Mouse (Mus musculus): ENCODE results near the gene Atp8b3.
A peak's percentile ranks its signal among the peaks of the same experiment; 100 is the strongest.

Gene Atp8b3

DNA sequence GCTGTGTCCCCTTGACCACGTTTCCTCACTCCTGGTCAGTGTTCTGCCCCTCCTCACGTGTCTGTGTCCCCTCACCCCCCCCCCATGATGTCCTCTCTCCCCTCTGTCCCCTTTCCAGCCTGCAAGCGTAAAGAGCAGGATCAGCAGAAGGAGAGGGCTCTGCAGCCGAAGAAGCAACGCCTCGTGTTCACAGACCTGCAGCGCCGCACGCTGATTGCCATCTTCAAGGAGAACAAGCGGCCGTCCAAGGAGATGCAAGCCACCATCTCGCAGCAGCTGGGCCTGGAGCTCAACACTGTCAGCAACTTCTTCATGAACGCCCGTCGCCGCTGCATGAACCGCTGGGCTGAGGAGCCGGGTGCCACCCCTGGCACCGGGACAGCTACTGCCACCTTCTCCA, 25.2 kb downstream of the Atp8b3 start:
- DNase-seq = no peak

DNA sequence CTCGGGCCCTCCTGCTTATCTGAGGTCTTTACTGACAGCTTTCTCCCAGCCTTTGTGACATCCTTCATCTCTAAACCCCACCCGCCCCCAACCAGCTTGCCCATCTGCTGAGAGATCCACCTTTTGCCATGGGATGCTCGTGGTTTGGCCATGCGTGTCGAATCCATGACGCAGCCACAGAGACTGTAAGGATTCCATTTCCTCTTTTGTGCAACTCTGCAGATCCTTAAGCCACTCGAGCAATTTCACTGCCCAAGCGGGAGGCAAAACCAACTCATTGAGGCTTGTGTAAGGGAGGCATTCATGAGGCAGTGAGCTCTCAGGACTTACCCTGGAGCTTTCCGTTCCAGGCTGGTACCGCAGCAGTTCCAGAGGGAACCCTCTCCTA, 28.7 kb downstream of the Atp8b3 start:
- DNase-seq = no peak

DNA sequence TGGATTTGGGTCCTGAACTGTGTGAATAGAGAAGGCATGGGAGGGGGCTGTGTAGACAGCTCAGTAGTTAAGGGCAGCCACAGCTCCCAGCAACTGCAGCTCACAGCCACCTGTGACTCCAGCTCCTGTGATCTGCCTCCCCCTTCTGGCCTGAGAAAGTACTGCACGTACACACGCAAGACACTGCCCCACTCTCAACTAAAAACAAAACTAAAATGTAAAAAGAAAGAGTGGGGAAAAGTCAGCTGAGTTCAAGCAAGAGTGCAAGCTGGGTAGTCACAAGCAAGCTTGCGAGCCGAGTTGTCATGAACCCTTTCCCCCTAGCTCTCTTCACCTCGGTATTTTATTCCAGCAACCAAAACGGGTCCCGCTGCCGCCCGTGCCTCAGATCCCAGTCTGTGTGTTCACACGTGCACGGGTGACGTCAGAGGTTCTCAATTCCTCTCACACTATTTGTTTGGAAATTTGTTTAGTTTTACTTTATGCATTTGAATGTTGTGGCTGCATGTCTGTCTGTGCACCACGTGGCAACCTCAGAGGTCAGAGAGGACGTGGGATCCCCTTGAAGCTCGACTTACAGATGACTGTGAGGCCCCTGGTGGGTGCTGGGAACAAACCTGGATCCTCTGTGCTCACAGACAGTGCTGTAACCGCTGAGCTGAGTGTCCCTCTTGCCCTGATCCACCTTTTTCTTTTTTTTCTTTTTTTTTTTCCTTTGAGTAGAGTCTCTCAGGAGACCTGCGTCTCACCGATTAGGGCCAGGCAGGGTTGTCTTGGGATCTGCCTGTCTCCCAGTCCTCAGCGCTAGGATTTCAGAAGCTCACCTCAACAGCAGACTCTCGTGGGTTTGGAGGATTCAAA, 29.3 kb downstream of the Atp8b3 start:
- peak; percentile 93 for DNase-seq

DNA sequence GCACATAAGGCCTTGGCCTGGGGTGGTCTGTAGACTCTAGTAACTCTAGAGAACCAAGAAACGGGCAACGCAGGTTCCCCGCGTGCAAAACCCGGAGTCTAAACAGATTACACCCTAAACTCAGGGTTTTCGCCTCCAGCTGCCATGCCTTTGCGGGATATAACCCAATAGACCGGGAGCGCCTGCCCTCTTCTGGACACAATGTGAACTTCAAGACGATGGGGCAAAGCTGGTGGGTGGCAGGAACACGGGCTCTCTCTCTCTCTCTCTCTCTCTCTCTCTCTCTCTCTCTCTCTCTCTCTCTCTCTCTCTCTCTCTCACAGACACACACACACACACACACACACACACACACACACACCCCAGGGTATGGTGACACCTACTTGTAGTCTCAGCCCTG, 32.7 kb downstream of the Atp8b3 start:
- DNase-seq = peak; percentile 87

DNA sequence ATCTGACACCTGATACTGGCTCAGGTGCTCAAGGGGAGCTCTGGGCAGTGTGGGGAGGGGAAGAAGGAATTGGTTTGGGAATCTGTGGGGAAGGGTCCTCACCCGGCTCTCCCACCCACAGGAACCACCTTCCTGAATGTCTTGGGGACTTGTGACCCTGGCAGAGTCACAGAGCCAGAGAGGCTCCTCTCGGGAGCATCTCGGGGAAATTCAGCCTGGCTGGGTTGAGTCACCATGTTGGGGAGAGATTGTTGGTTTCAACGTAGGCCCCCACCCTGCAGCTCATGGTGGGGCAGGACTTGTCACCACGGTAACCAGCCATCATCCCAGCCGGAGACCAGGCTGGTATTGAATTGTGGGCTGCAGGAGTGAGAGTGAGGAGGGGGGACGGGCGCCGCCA, 34.2 kb downstream of the Atp8b3 start:
- no peak for DNase-seq

DNA sequence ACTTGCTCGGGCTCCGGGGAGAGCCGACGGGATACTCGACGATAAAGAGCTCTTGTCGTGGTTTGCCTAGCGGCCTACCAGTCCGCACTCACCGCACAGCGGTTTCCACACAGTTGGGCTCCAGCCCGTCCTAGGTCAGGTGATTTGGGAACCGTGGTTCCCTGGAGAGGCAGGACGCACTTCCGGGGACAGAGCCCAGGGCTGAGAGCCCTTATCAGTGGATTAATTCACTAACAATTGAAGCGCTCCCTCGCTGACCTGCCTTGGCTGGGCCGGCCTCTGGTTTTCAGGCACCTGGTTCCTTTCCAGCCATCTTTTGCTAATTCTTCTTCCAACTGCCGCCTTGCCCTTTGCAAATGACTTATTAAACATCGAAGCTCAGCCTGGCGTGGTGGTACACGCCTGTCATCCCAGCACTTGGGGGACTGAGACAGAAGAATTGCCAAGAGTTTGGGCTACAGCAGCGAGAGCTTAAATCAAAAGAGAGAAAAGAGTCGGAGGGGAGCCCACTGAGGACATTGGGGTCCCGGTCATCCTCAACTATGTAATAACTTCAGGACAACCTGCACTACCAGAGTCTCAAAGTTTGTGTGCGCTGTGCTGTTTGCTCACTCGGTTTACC, 35.2 kb downstream of the Atp8b3 start:
- DNase-seq = no peak

DNA sequence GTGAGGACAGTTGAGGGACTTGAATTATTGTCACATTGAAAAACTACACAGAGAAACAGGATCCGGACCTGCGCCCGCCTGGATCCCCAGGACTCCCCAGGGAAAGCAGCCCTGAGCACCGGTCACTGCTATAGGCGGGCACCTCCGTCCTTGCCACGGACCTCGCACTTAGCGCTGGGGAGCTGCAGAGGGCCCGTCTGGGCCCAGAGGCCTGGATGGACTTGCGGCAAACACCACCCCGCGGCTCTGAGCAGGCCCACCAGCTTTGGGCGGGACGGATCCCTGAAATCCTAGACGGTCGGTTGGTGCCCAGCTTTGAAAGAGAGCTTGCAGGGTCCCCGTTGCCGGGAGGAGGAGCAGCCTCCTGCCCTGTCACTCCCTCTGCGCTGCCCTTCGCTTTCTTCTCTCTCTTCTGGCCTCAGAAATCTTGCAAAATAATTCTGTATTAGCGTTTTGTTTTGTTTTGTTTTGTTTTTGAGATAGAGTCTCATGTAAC, 36.1 kb downstream of the Atp8b3 start:
- no peak for DNase-seq

DNA sequence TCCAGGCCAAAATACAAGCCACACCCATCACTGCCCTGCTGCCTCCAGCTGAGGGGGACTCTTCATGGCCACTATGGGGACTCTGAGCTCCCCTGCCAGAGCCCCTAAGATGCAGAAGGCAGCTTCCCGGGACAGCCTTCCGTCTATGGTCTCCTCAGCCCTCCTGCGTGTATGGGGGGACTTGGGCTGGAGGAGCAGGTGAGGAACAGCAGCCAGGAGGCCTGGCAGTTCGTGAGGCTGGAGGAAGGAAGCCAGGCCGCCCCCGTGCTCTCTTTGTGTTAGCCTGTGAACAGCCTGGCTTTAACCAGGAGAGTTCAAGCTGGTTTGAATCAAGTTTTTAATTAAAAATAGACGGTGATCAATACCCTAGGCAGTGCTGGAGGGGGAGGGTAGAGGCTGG, 36.6 kb downstream of the Atp8b3 start:
- DNase-seq = no peak

DNA sequence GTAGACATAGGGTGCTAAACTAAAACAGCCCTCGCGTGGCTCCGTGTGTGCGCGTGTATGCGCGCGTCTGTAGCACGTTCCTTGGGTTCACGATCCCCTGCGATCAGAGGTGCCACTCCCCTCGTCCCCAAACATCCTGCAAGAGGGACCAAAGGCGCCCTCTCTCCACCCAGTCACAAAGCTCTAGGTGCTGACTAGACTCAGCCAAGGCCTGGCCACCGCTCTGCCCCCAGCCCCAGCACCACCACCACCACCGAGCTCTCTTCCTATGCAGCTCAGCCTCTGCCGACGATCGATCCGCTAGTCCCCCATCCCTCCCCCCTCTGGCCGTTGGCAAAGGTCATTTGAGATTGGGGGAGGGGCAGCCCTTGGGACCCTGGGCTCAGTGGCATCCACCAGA, 42.5 kb downstream of the Atp8b3 start:
- DNase-seq = no peak

DNA sequence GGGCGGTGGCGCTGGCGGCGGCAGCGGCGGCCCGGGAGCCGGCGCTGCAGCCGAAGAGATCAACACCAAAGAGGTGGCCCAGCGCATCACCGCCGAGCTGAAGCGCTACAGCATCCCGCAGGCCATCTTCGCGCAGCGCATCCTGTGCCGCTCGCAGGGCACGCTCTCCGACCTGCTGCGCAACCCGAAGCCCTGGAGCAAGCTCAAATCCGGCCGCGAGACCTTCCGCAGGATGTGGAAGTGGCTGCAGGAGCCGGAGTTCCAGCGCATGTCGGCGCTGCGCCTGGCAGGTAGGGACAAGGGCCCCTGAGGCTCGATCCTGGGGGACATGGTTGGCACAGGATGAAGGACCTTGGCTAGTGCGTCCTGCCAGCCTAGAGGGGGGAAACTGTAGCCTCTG, 43.0 kb downstream of the Atp8b3 start:
- DNase-seq = peak; percentile 50

DNA sequence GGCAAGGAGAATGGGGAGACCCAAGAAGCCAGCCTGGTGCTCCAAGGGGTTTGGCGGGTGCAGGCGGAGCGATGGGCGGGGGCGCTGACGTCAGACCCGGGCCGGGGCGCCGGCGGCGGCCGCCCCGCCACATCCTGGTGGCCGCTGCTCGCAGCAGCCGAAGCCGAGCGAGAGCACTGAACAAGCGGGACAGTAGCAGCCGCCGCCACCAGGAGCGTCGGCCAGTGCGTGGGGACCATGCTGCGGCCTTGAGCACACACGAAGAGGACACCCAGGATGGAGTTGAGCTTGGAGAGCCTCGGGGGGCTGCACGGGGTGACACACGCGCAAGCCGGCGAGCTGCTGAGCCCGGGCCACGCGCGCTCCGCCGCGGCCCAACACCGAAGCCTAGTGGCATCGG, 44.2 kb downstream of the Atp8b3 start, which contains the start of gene Onecut3:
Onecut3 (plus strand) TSS at position 104 of the 400 bp plus-strand sequence.
- DNase-seq = peak; percentile 78

DNA sequence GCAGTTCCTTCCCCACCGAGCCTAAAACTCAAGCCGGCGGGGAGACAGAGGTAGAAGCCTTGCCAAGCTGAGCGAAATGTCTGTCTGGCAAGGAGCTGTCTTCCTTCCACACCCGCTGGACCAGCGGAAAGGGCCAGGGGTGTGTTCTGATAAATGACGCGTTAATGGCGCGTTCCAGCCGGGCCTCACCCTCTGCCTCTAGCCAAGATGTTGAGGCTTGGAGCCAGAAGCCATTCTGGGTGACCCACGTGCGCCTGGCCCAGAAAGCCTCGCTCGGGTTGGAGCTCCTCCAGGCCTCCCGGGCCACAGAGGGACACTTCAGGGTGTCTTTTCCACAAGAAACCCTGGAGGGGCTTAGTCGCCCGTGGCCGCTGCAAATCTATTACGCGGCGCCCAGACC, 48.9 kb downstream of the Atp8b3 start:
- DNase-seq = no peak

DNA sequence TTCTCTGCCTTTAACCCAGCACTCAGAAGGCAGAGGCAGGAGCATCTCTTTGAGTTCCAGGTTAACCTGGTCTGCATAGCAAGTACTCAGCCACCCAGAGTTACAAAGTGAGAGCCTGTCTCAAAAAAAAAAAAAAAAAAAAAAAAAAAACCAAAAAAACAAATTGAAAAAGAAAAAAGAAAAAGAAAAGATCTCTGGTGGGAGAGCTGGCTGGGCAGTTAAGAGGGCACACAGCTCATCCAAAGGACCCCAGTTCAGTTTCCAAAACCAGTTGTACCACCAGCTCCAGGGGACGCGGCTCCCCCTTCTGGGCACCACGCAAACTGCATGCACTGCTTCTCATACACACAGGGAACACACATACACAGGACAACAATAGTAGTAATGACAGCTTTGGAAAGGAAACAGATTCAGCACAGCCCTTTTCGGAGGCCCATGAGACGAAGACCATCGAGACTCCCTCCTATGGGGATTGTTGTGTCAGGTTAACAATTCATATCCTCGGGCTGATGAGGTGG, 52.0 kb downstream of the Atp8b3 start:
- DNase-seq = peak; percentile 73

DNA sequence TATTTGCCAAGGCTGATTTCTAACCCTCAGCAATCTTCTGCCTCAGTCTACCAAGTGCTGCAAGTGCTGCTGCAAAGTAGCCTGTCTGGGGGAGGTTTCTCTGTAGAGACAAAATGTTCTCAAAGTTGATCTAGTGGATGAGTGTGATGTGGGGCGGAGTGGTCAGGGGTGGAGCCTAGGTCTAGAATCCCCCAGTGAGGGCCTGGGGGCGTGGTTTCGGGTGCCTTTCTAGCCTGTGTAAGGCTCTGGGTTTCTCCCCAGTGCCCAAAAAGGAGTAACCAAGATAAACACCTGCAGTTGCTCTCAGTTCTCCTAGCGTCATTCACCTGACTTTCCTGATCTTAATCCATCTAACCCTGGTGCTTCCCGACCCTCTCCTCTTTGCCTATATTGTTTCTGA, 57.9 kb downstream of the Atp8b3 start:
- DNase-seq = peak; percentile 81

DNA sequence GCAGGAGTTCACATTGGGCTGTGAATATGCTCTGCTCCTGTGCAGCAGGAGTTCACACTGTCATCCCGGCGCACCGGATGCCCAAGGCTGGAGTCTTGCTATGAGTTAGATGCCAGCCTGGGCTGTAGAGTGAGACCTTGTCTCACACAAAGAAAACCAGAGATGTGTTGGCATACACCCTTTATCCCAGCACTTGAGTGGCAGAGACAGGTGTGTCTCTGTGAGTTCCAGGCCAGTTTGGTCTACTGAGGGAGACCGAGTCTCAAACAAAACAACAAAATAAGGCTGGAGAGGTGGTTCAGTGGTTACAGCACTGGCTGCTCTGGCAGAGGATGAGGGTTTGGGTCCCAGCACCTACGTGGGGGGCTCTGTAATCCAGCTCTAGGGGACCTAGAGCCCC, 60.4 kb downstream of the Atp8b3 start:
- DNase-seq = no peak

DNA sequence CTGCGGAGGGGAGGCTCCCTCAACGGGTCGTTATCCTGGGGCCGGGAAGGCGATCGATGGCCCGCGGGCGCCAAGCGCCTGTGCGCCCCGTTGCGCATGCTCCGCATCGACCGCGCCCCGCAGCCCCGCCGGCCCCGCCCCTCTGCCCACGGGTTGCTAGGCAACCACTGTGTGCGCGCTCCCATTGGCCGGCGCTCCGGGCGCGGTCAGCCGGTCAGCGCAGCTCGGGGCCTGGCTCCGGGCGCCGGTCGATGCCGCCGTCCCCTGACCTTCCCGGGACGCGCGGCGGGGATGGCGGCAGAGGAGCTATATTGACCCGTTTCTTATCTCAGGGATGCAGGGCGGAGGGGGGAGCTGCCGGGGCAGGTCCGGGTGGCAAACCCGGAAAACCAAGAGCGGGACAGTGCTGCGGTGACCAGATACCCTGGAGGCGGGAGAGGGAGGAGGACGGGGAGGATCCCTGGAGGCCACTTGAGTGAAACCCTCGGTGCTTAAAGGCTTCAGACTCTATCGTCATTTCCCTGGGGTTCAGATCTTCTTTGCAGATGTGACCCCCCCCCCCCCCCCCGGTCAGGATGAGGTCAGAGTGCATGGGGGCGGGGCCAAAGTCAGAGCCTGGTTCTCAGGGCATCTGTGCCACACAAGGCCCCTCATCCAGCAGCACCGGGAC, 63.5 kb downstream of the Atp8b3 start:
- peak; percentile 93 for DNase-seq

Data from thymus, postnatal 4 days (tissue).